Mouse (Mus musculus) cerebellum, adult (tissue): ENCODE measurements around the gene Sucnr1.

ENCODE experiments used
- ATAC-seq: cut with Nextera tagmentation; 2 replicates; pipeline ENCODE4 v1.9.2; 2017; ENCODE audit warnings: mild to moderate bottlenecking, moderate library complexity, mixed read lengths; ENCODE audit not compliant: insufficient number of reproducible peaks, low FRiP score, low TSS enrichment

Sucnr1 gene

GRCm38 (mm10) chr3:60111135-60111710 is 29.6 kb downstream of the Sucnr1 start:
- ATAC-seq, result no peak

- no peak for ATAC-seq
Measured at GRCm38 (mm10) chr3:60111889-60112646, 30.4 kb downstream of the Sucnr1 start.

- ATAC-seq, result no peak
Measured at GRCm38 (mm10) chr3:60114571-60114970, 32.9 kb downstream of the Sucnr1 start.

GRCm38 (mm10) chr3:60121449-60121848 is 39.8 kb downstream of the Sucnr1 start:
- ATAC-seq, result no peak

GRCm38 (mm10) chr3:60123859-60124794 is 42.5 kb downstream of the Sucnr1 start:
- ATAC-seq, result no peak

- ATAC-seq, result no peak
Measured at GRCm38 (mm10) chr3:60126564-60126963, 44.9 kb downstream of the Sucnr1 start.

GRCm38 (mm10) chr3:60128282-60128681 is 46.6 kb downstream of the Sucnr1 start:
- no peak for ATAC-seq

- no peak for ATAC-seq
Measured at GRCm38 (mm10) chr3:60135801-60136200, 54.1 kb downstream of the Sucnr1 start.
